Mouse (Mus musculus): Measurements from ENCODE around the gene Uri1.
A peak's percentile ranks its signal among the peaks of the same experiment; 100 is the strongest.

DNA sequence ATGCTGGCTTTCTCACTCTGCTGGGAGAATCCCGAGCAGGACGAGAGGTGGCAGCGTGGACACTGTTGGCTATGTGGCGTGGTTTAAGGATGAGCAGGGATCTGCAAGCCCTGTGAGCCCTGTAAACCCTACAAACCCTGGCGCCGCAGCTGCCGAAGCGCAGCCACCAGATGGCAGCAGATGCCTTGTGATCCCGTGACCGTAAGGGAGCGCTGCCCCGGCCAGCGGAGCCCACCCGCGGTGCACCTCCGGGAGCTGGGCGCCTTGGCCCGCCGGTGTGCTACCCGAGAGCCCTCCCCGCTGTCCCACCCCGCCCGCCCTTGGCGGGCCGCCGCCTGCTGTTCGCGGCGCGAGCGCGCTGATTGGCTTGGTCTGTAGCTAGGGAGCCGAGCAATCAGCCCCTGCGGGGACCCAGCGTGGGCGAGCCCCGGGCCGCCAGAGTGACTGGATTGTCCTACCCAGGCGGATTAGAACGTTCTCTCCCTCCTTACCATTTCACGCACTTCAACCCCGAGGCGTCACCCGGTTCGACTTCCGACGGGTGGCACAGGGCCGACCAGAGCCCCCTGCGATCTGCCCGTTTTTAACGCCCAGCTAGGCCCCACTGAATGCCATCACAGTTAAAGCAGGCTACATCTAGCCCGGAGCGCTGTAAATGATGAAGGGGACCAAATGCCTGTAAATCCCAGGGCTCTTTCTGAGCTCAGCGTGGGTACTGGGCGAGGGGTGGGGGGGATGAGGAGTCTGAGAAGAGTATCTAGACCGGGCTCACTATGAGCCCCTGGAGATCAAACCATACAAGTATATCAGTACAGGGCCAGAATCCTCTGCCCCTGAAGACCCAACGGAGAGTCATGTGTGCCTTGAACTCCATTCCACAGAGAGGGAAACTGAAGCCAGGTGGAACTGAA, 38.0 kb upstream of the Uri1 start:
- peak; percentile 4 for TF ChIP-seq POLR2A (IDR thresholded peaks at IDR 0.05; ENCODE audit: insufficient read depth, low read length)
- TF ChIP-seq CTCF (IDR thresholded peaks at IDR 0.05; ENCODE audit: low read depth, low read length): peak; percentile 89
